Mouse (Mus musculus) heart, adult 2 months (tissue): ENCODE data around the gene Cacna1c.
A peak's percentile ranks its signal among the peaks of the same experiment; 100 is the strongest.

Experiments
- CTCF ChIP-seq: fragments of 200-600 bp; IDR thresholded peaks from 2 replicates; pipeline ENCODE4 v1.8.1; 2022; ENCODE audit warnings: antibody characterized with exemption, mild to moderate bottlenecking, moderate library complexity
- EP300 ChIP-seq: fragments of 200-500 bp; IDR thresholded peaks from 2 replicates; pipeline ENCODE4 v1.6.1; 2011; ENCODE audit warnings: low read depth, low read length, control low read depth; ENCODE audit not compliant: insufficient read depth

GRCm38 (mm10) chr6:119108466-119109394 lies 87.5 kb downstream of the Cacna1c start:
- TF ChIP-seq CTCF, result peak; percentile 75
- TF ChIP-seq EP300, result no peak
